Mouse (Mus musculus) liver, postnatal 0 days (tissue): Measurements from ENCODE around the gene Nin. TPM values are rescaled to one million over a fixed set of nuclear protein-coding genes. Genes with fewer than 3 reads are reported as not detected.

Source experiments
- ATAC-seq: fragments of 200-750 bp; cut with Nextera tagmentation; 2 replicates; pipeline ENCODE4 v1.8.0; 2017; ENCODE audit warnings: mild to moderate bottlenecking, moderate library complexity
- DNase-seq: peaks from one replicate; pipeline ENCODE4 v3.0.0-alpha.2; 2016
- H3K27ac ChIP-seq: fragments of 300-500 bp; sonication (generic); 2 replicates; pipeline ENCODE4 v1.5.1; 2014; ENCODE audit warnings: antibody characterized with exemption, moderate library complexity, mild to moderate bottlenecking, low read depth
- H3K27me3 ChIP-seq: fragments of 300-500 bp; sonication (generic); 2 replicates; pipeline ENCODE4 v1.6.1; 2014; ENCODE audit warnings: low read length, control low read depth, mixed read lengths; ENCODE audit not compliant: insufficient read depth
- H3K36me3 ChIP-seq: fragments of 300-500 bp; sonication (generic); replicated peaks from 2 replicates; pipeline ENCODE4 v1.6.1; 2014; ENCODE audit warnings: mild to moderate bottlenecking, control low read depth, low read length, moderate library complexity, mixed read lengths; ENCODE audit not compliant: insufficient read depth
- H3K4me1 ChIP-seq: fragments of 300-500 bp; sonication (generic); 2 replicates; pipeline ENCODE4 v1.6.1; 2014; ENCODE audit warnings: antibody characterized with exemption, mild to moderate bottlenecking, control low read depth; ENCODE audit not compliant: insufficient read depth
- H3K4me2 ChIP-seq: fragments of 300-500 bp; sonication (generic); 2 replicates; pipeline ENCODE4 v1.6.1; 2014; ENCODE audit warnings: low read depth, mild to moderate bottlenecking, low read length, moderate library complexity, mixed read lengths
- H3K4me3 ChIP-seq: fragments of 300-500 bp; sonication (generic); 2 replicates; pipeline ENCODE4 v1.5.1; 2014; ENCODE audit warnings: low read depth, low read length
- H3K9ac ChIP-seq: fragments of 300-500 bp; sonication (generic); replicated peaks from 2 replicates; pipeline ENCODE4 v1.6.1; 2014; ENCODE audit warnings: mild to moderate bottlenecking, moderate library complexity
- H3K9me3 ChIP-seq: fragments of 300-500 bp; sonication (generic); 2 replicates; pipeline ENCODE4 v1.6.1; 2016; ENCODE audit warnings: mild to moderate bottlenecking, control low read depth, low read length, mixed read lengths
- CTCF ChIP-seq: sonication (generic); IDR thresholded peaks from 2 replicates; pipeline ENCODE4 v1.5.1; 2016; ENCODE audit warnings: antibody characterized with exemption, low read depth
- EP300 ChIP-seq: IDR thresholded peaks from 2 replicates; pipeline ENCODE4 v1.6.1; 2016; ENCODE audit warnings: antibody characterized with exemption, low read depth, mild to moderate bottlenecking
- WGBS: fragments of 180-500 bp; shearing (Covaris S2); extraction: QIAGEN DNeasy Blood & Tissue Kit; methylation state at CpG from one replicate; pipeline ENCODE4 v1.1.7; 2014; ENCODE audit not compliant: insufficient replicate concordance; 5-methylcytosine and 5-hydroxymethylcytosine counted together
- polyA plus RNA-seq: library from polyadenylated mRNA; unstranded; fragments of >200 nt; fragmentation: Nextera tagmentation; extraction: Ambion mirVana; gene quantifications from 2 replicates; pipeline ENCODE4 v1.2.1, GENCODE M21; 2015

Nin gene
- polyA plus RNA-seq, 1 experiment from 2014 or later, result 2.9 TPM

- peak; percentile 87 for ATAC-seq
- H3K36me3 ChIP-seq, result no peaks in the 10 kb centered on the region
Observed at GRCm38 (mm10) chr12:70111367-70112089, 2.0 kb downstream of the Nin start.

GRCm38 (mm10) chr12:70111117-70111366, 2.5 kb downstream of the Nin start:
- peak overlapping the region; percentile 84 for H3K4me3 ChIP-seq
- no peaks in the 10 kb centered on the region for H3K9me3 ChIP-seq
- DNase-seq, result no peak
- TF ChIP-seq EP300 (no peak), CTCF (no peak)
- H3K9ac ChIP-seq, result peak overlapping the region; percentile 80
- ATAC-seq, result peak; percentile 60
- WGBS, result 0% methylated on average over 14 of the region's 16 CpGs
- peak overlapping the region; percentile 99 for H3K4me2 ChIP-seq
- no peaks in the 10 kb centered on the region for H3K36me3 ChIP-seq
- 0 out of 2 replicates have a peak, but pooled peaks cover 4% of the 10 kb centered on the region for H3K27me3 ChIP-seq
- H3K4me1 ChIP-seq, result peaks cover 8% of the 10 kb centered on the region
- peak overlapping the region; percentile 89 for H3K27ac ChIP-seq

More at GRCm38 (mm10) chr12:70111367-70112089, 2.0 kb downstream of the Nin start:
- Histone ChIP-seq H3K4me1 (peaks cover 8% of the 10 kb centered on the region), H3K9me3 (no peaks in the 10 kb centered on the region), H3K4me3 (peak overlapping the region; percentile 84), H3K27me3 (0 out of 2 replicates have a peak, but pooled peaks cover 4% of the 10 kb centered on the region), H3K27ac (peak overlapping the region; percentile 89), H3K9ac (peak overlapping the region; percentile 80), H3K4me2 (peak overlapping the region; percentile 99)
- peak; percentile 79 for DNase-seq
- TF ChIP-seq EP300, result no peak
- under 1% methylated on average over 73 of the region's 101 CpGs for WGBS

- WGBS, result 11% methylated on average over 23 of the region's 23 CpGs
- Histone ChIP-seq H3K27me3 (0 out of 2 replicates have a peak, but pooled peaks cover 4% of the 10 kb centered on the region), H3K27ac (peak overlapping the region; percentile 89), H3K4me1 (peaks cover 8% of the 10 kb centered on the region), H3K9me3 (no peaks in the 10 kb centered on the region), H3K9ac (peak overlapping the region; percentile 80), H3K4me3 (peak overlapping the region; percentile 84), H3K36me3 (no peaks in the 10 kb centered on the region), H3K4me2 (peak overlapping the region; percentile 99)
- TF ChIP-seq CTCF, result no peak
- no peak for TF ChIP-seq EP300
- ATAC-seq, result no peak
- no peak for DNase-seq
Observed at GRCm38 (mm10) chr12:70110375-70111116, 3.0 kb downstream of the Nin start.

- peak overlapping the region; percentile 89 for H3K27ac ChIP-seq
- peak overlapping the region; percentile 84 for H3K4me3 ChIP-seq
Observed at GRCm38 (mm10) chr12:70109921-70110320, 3.6 kb downstream of the Nin start.

GRCm38 (mm10) chr12:70108104-70108503, 5.4 kb downstream of the Nin start:
- Histone ChIP-seq H3K4me2 (0 out of 2 replicates have a peak overlapping the region, but pooled peaks have one; percentile 1), H3K27ac (no peak overlapping the region), H3K27me3 (0 out of 2 replicates have a peak, but pooled peaks cover 4% of the 10 kb centered on the region), H3K4me3 (no peak overlapping the region), H3K9me3 (no peaks in the 10 kb centered on the region), H3K9ac (no peak overlapping the region), H3K4me1 (peaks cover 14% of the 10 kb centered on the region), H3K36me3 (no peaks in the 10 kb centered on the region)
- TF ChIP-seq CTCF (no peak), EP300 (no peak)
- no peak for DNase-seq
- no peak for ATAC-seq
- WGBS, result 75% methylated on average over 2 of the region's 2 CpGs

More at GRCm38 (mm10) chr12:70109921-70110320, 3.6 kb downstream of the Nin start:
- Histone ChIP-seq H3K4me1 (peaks cover 8% of the 10 kb centered on the region), H3K36me3 (no peaks in the 10 kb centered on the region), H3K4me2 (peak overlapping the region; percentile 99), H3K9ac (no peak overlapping the region), H3K27me3 (0 out of 2 replicates have a peak, but pooled peaks cover 4% of the 10 kb centered on the region), H3K9me3 (no peaks in the 10 kb centered on the region)
- WGBS, result 44% methylated on average over 6 of the region's 6 CpGs
- TF ChIP-seq EP300 (no peak), CTCF (no peak)
- ATAC-seq (no peak), DNase-seq (peak; percentile 27)

- Histone ChIP-seq H3K36me3 (no peaks in the 10 kb centered on the region), H3K9ac (no peak overlapping the region), H3K4me3 (no peak overlapping the region), H3K27ac (no peak overlapping the region), H3K9me3 (no peaks in the 10 kb centered on the region), H3K4me2 (no peak overlapping the region), H3K27me3 (0 out of 2 replicates have a peak, but pooled peaks cover 3% of the 10 kb centered on the region), H3K4me1 (peaks cover 16% of the 10 kb centered on the region)
- TF ChIP-seq EP300 (no peak), CTCF (no peak)
- 70% methylated on average over 9 of the region's 9 CpGs for WGBS
- no peak for ATAC-seq
- DNase-seq, result no peak
Observed at GRCm38 (mm10) chr12:70106508-70106907, 7.0 kb downstream of the Nin start.
